28 mouse cellular contexts compared by ENCODE assay signal in genomic region chr4:10607855-10608576, GRCm38 (mm10).
"Had no signal": no experiment of that assay in that cellular context is flagged by ENCODE, and none has a peak within 500 bp of the region (broad histone marks: within the 10 kb centered on the region; RNA-seq: fewer than 3 reads in every experiment).

No protein-coding gene starts in this region.

- ATAC-seq: forebrain, embryonic 13.5 days; forebrain, embryonic 14.5 days; forebrain, embryonic 15.5 days; forebrain, embryonic 16.5 days; forebrain, postnatal 0 days had no signal

- H3K4me2 ChIP-seq: embryonic facial prominence, embryonic 12.5 days; embryonic facial prominence, embryonic 13.5 days; embryonic facial prominence, embryonic 15.5 days; forebrain, embryonic 12.5 days; forebrain, embryonic 13.5 days; forebrain, embryonic 15.5 days had no signal

- H3K36me3 ChIP-seq: embryonic facial prominence, embryonic 10.5 days; embryonic facial prominence, embryonic 12.5 days; embryonic facial prominence, embryonic 13.5 days; embryonic facial prominence, embryonic 15.5 days; forebrain, embryonic 10.5 days; forebrain, embryonic 12.5 days; forebrain, embryonic 15.5 days; heart, embryonic 10.5 days had no signal

- H3K9ac ChIP-seq: embryonic facial prominence, embryonic 12.5 days; embryonic facial prominence, embryonic 13.5 days; embryonic facial prominence, embryonic 15.5 days; forebrain, embryonic 12.5 days; forebrain, embryonic 13.5 days; forebrain, embryonic 15.5 days; forebrain, postnatal 0 days had no signal

- H3K9me3 ChIP-seq: embryonic facial prominence, embryonic 10.5 days; embryonic facial prominence, embryonic 12.5 days; embryonic facial prominence, embryonic 13.5 days; embryonic facial prominence, embryonic 15.5 days; forebrain, embryonic 10.5 days; forebrain, embryonic 12.5 days; forebrain, embryonic 13.5 days; forebrain, embryonic 15.5 days; heart, embryonic 10.5 days had no signal

- H3K27me3 ChIP-seq: embryonic facial prominence, embryonic 12.5 days; embryonic facial prominence, embryonic 13.5 days; embryonic facial prominence, embryonic 15.5 days; forebrain, embryonic 12.5 days; forebrain, embryonic 13.5 days; forebrain, embryonic 15.5 days had no signal

- H3K4me1 ChIP-seq: embryonic facial prominence, embryonic 10.5 days; embryonic facial prominence, embryonic 12.5 days; embryonic facial prominence, embryonic 13.5 days; embryonic facial prominence, embryonic 15.5 days; forebrain, embryonic 10.5 days; forebrain, embryonic 12.5 days; forebrain, embryonic 13.5 days; forebrain, embryonic 15.5 days; heart, embryonic 10.5 days had no signal

- DNase-seq: cerebellum, adult 9-10 months; cerebellum, adult 9-11 months; cerebellum, postnatal 10 days; cerebellum, postnatal 14 days; cerebellum, postnatal 25 days; cerebellum, postnatal 36 days; embryo, embryonic 11 days; forebrain, postnatal 0 days; gastrocnemius, adult 2 months; gastrocnemius, postnatal 10 days; gastrocnemius, postnatal 14 days; gastrocnemius, postnatal 25 days; gastrocnemius, postnatal 36 days; heart, adult 11 months; heart, adult 18-20 months; heart, adult 2 months had no signal

- H3K27ac ChIP-seq: embryonic facial prominence, embryonic 10.5 days; embryonic facial prominence, embryonic 12.5 days; embryonic facial prominence, embryonic 13.5 days; embryonic facial prominence, embryonic 15.5 days; forebrain, embryonic 10.5 days; forebrain, embryonic 12.5 days; forebrain, embryonic 13.5 days; forebrain, embryonic 15.5 days; gastrocnemius, adult 2 months; heart, adult 2 months; heart, embryonic 10.5 days had no signal

- H3K4me3 ChIP-seq: embryonic facial prominence, embryonic 10.5 days; embryonic facial prominence, embryonic 12.5 days; embryonic facial prominence, embryonic 13.5 days; embryonic facial prominence, embryonic 15.5 days; erythroblast, embryonic 14.5 days; forebrain, embryonic 10.5 days; forebrain, embryonic 12.5 days; forebrain, embryonic 13.5 days; forebrain, embryonic 15.5 days; gastrocnemius, adult 2 months; heart, adult 2 months; heart, embryonic 10.5 days had no signal
